Mouse (Mus musculus) bone marrow, adult 2 months (tissue): Measurements from ENCODE around the gene Med29.

Source experiments
- CTCF ChIP-seq: fragments of 200-500 bp; IDR thresholded peaks from 2 replicates; pipeline ENCODE4 v1.5.1; 2011; ENCODE audit warnings: low read length, control low read depth; ENCODE audit not compliant: control insufficient read depth, insufficient read depth
- POLR2A ChIP-seq: fragments of 200-500 bp; IDR thresholded peaks from 2 replicates; pipeline ENCODE4 v1.6.1; 2011; ENCODE audit warnings: low read depth, mild to moderate bottlenecking, control low read depth, low read length, borderline replicate concordance; ENCODE audit not compliant: control insufficient read depth

GRCm38 (mm10) chr7:28347746-28348145 is 44.8 kb downstream of the Med29 start:
- TF ChIP-seq CTCF (no peak), POLR2A (no peak)
